Mouse (Mus musculus) c-Kit-negative CD71-positive TER-119-positive erythroid progenitor cells, embryonic 14.5 days (primary cell): ENCODE results near the gene Adgrb2.

ENCODE experiments used
- DNase-seq: peaks from one replicate; pipeline ENCODE4 v3.0.0-alpha.2; 2013; ENCODE audit warnings: low read depth, low spot score

Gene Adgrb2

GRCm38 (mm10) chr4:130031146-130031545 is 46.5 kb downstream of the Adgrb2 start:
- DNase-seq: no peak

GRCm38 (mm10) chr4:130033496-130033895 is 48.8 kb downstream of the Adgrb2 start:
- no peak for DNase-seq

DNA sequence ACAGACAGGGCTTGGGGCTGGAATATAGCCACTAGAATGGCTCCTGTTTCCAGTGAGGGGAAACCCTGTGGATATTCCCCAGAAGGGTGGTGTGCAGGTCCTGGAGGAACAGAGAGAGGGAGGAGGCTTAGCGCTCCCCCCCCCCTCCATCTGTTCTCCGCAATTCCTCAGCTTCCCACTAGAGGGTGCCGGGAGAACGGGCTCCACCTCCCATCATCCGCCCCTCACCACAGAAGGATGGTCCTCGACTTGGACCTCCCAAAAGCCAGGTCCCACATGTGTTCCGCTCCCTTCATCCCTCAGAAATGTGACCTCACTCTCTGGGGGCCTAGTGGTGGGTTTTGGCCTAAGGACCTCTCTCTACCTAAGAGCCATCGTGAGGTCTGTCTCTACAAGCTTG is 51.4 kb downstream of the Adgrb2 start:
- no peak for DNase-seq

DNA sequence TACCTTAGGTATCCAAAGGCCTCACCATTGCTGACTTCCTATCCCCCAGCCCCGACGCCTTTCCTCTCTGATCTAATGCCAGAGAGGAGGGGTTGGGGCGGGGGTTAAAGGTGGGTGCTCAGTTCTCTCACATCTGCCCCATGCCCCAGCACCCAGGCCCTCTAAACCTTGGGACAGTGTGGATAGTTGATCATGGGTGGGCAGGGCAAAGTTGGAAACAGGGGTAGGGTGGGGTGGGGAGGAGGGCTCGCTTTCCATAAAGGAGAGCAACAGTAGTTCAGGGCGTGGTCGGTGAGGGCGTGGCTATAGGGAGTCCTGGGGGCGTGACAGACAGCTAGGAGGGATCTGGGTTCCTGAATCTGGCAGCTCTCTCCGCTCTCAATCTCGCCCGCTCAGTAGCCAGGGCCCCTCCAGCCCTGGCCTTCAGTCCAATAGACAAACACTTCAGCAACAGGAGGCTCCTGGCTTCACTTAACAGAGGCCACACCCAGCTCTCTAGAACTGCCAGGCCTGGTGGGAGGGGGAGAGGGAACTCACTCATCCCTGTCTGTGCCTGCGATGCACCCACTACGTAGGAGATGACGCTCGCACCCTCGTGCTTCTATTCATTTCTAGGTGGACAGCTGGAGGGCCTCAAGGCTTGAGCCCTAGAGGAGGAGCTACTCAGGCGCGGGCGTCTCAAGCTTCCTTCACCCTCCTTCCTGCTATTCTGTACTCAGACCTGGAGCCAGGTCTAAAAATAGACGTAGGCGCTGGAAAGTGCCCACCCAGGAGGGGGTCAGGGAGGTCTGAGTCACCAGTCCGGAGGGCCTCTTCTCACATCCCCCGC is 52.1 kb downstream of the Adgrb2 start:
- DNase-seq: no peak

DNA sequence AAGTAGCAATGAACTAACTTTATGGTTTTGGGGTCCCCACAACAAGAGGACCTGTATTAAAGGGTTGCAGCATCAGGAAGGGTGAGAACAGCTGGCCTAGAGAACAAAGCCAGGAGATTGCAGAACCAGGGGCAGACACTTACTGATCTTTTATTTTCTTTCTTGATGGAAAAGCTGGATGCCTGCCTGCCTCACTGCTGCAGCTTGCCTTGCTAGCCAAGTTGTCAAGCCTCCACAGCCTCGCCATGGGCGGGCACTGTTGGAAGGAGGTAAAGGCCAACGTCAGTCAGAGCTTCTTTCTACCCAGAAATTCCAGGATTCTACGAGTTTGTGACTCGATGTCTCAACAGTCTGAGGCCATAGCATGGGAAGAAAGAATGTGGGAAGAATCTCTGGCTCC is 54.7 kb downstream of the Adgrb2 start:
- no peak for DNase-seq

- DNase-seq: no peak
These were observed 56.4 kb downstream of the Adgrb2 start for GRCm38 (mm10) chr4:130041076-130041475.

DNA sequence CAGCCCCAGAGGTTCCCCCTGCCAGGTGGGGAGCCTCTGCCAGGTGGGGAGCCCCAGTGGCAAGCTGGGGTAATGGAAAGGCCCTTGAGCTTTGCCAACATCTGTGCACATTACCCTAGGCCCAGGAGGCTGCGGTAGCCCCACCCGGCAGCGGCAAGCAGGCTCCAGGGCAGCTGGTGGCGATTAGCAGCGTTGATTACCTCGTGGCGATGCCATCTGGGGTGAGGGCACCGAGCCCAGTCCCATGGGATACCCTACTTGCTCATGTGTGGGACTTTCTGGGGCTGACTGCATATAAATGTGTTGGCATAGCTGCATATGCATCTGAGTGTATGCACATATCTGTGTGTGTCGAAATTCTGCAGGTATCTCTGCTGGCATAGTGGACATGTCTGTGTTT is 59.5 kb downstream of the Adgrb2 start:
- DNase-seq: no peak

- no peak for DNase-seq
These were observed 60.9 kb downstream of the Adgrb2 start for GRCm38 (mm10) chr4:130045609-130046008.

GRCm38 (mm10) chr4:130047331-130048202 is 62.9 kb downstream of the Adgrb2 start, which contains the start of gene Col16a1:
Gene Col16a1 (plus strand): TSS chr4:130047840.
- DNase-seq: no peak

DNA sequence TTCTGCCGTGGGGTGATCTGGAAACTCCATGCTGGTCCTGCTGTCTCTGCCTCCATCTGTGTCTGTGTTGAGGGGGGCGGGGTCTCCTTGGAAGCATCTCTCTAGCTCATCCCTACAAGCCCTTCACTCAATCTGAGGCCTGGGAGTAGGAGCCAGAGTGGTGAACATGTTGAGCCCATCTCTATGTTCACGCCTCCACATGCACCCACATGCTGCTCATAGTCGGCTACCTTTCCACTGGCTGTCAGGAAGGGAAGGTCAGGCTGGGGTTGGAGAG is 63.5 kb downstream of the Adgrb2 start:
- DNase-seq: no peak

GRCm38 (mm10) chr4:130050056-130050824 is 65.6 kb downstream of the Adgrb2 start:
- no peak for DNase-seq

GRCm38 (mm10) chr4:130052283-130052682 is 67.6 kb downstream of the Adgrb2 start:
- no peak for DNase-seq

- no peak for DNase-seq
These were observed 68.4 kb downstream of the Adgrb2 start for GRCm38 (mm10) chr4:130053111-130053510.

DNA sequence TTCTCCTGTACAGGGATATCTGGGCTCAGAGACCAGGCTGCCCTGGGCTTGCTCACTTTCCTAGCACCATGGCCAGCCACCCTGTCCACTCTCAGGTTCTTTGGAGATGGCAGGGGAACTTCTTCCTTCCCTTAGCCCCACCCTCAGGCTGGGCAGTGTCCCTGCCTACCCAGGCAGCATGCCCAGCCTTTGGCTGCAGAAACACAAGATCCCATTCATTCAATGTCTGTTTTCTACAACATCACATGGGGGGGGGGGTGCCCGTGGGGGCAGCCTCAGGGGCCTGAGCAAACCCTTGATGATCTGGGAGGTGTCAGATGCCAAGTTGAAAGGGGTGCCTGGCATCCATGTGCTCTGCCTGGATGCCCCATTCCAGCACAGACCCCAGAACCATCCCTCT is 70.1 kb downstream of the Adgrb2 start:
- no peak for DNase-seq

DNA sequence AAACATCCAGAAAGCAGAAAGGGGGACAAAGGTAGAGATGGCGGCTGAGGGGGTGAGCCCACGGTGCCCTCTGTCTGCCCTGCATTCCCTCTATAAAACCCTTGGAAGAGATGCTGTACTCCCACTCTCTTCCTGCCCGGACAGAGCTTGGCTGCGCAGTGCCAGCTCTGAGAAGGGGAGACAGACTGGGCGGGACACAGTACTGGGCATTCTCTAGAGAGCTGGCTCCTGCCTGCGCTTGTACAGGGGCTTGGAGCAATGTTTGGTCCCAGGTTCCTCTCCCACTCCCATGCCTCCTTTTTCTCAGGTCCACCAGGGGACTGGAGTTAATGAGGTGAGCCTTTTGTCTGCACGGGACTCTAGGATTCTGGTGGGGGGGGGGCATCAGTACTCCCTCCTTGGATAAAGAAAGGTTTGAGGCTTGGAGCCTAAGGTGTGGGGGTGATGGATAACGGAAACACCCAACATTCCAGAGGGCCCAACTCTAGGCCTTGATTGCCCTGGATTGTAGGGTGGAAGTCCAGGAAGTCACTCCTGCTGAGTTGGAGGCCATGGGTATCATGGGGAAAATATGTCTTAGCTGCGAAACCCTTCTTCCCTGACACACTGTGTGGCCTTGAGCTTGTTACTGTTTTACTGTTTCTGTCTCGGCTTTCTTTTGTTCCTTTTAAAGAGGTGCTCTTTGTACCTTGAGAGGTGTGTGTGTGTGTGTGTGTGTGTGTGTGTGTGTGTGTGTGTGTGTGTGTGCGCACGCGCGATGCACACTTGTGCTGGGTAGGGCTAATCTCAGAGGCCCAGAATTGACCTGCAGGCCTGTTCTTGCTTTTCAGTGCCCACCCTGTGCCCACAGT is 70.7 kb downstream of the Adgrb2 start:
- DNase-seq: no peak

DNA sequence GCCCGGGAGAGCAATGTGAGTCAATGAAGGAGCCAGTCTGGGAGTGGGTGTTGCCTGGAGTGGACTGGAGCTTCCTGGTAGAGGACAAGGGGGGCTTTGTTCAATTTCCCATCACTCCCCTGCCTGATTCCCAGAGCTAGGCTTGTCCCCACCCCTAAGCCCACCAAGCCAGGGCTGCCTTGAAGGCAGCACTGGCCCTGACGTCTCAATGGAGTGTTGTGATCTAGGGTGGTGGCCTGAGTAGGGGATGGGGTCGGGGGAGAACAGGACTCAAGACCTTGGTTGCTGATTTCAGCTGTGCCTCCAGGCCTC is 71.3 kb downstream of the Adgrb2 start:
- DNase-seq: no peak

DNA sequence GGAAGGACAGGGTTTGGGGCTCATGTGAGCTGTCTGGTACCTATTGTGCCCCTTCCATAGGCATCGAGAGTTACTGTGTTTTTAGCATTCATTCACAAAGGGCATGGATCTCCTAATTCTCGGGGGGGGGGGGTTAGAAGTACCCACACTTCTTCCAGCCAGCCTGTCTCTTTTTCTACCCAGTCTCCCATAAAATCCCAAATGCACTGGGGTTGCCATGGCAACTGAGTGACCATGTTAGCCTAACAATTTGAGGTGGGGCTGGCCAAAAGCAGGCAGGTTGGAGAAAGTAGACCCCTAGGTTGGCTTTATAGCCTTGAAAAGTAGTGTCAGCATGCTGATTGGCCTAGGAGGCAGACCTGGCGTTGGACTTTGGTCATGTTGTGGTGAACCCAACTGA is 71.8 kb downstream of the Adgrb2 start:
- no peak for DNase-seq

DNA sequence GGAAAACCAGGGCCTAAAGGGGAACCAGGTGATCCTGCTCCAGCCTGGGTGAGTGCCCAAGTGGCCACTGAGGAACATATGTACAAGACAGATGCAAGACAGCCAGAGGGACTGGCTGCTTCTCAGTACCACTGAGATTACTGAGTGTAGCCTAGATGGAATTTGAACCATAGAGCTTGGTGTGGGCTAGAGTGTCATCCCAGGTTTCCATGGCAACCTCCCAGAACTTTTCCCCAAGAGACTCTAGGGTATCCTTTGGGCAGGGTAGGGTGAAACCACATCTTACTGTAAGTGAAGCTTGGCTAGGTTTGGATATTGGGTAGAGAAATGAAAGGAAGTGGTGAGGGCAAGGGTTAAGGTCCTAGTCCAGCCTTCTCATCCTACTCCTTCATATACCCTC is 76.3 kb downstream of the Adgrb2 start:
- DNase-seq: no peak

DNA sequence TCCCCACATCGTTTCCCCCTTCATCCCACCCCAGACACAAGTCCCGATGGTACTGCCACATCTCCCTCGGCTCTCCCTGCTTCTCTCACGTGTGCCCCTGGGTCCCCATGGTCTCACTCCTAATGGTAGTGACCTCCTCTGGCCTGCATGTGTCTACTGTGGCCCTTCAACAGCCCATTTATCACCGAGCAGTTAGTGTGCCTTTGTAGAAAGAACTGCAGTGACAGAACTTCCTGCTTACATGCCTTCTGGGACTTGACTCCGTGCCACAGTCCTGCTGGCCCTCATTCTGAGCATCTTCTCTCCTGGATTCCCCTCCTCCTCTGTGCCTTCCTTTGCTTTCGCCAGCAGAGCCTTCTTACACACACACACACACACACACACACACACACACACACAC is 78.5 kb downstream of the Adgrb2 start:
- DNase-seq: no peak

GRCm38 (mm10) chr4:130066816-130067215 is 82.1 kb downstream of the Adgrb2 start:
- DNase-seq: no peak

DNA sequence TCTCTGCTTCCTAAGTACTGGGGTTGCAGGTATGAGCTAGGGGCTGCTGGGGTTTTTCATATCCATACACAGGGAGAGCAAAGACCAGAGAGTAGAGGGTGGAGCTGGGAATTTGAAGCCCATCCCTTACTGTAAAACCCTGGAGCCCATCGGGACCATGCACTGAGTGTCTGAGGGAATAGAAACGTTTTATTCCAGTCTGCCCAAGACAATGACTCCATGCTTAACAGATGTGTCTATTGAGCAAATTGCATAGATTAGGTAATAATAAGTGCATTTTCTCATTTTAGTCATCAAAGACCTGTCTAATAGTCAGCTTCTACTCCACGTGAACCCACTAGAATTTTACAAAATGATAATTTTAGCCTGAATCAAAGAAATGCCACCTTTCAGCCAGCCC is 85.9 kb downstream of the Adgrb2 start:
- DNase-seq: no peak
